ENCODE assay signal across 11 mouse cellular contexts in the genomic region with DNA sequence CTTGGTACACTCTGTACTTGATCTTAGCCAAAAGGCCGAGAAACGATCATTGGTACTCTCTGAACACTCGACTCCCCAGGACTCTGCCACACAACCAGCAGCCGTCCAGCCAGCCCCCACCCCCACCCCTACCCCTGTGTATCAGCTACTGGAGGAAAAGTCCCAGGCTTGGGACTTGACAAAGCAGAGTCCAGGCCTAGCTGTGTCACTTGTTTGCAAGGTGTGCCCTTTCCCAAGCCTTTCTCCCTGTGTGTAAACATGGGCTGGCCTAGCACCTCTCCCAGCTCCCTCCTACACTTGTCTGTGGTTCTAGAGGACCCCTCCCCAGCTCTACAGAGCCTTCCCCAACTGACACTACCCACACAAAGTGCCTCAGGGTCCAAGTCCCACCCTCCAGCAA. TPM values are rescaled to one million over a fixed set of nuclear protein-coding genes. Genes with fewer than 3 reads are reported as not detected.
"Had no signal": no experiment of that assay in that cellular context is flagged by ENCODE, and none has a peak within 500 bp of the region (broad histone marks: within the 10 kb centered on the region; RNA-seq: fewer than 3 reads in every experiment).

No protein-coding gene starts in this region.

- H3K4me2 ChIP-seq: lung, embryonic 14.5 days; neural tube, embryonic 12.5 days had no signal

- H3K4me3 ChIP-seq: limb, embryonic 10.5 days; neural tube, embryonic 12.5 days had no signal

- DNase-seq: kidney, adult 11 months; kidney, adult 9 months; kidney, postnatal 14 days; lung, embryonic 14.5 days; lung, postnatal 10 days; midbrain, embryonic 14.5 days; thymus, adult 2 months; thymus, postnatal 25 days had no signal

- H3K36me3 ChIP-seq: limb, embryonic 10.5 days; neural tube, embryonic 12.5 days had no signal

- H3K9ac ChIP-seq: lung, embryonic 14.5 days; neural tube, embryonic 12.5 days had no signal

- H3K27ac ChIP-seq: limb, embryonic 10.5 days; neural tube, embryonic 12.5 days had no signal

- H3K9me3 ChIP-seq: limb, embryonic 10.5 days; neural tube, embryonic 12.5 days had no signal

- H3K4me1 ChIP-seq: limb, embryonic 10.5 days; neural tube, embryonic 12.5 days had no signal

RNA-seq across cellular contexts. Expression of a gene that starts 10.0 kb away (rescaled TPM):
- polyA plus RNA-seq: limb, embryonic 10.5 days; testis, adult 2 months had no signal
